Mouse (Mus musculus) bone marrow, adult 2 months (tissue): ENCODE results near the gene Tacc2. TPM values are rescaled to one million over a fixed set of nuclear protein-coding genes. Genes with fewer than 3 reads are reported as not detected.
A peak's percentile ranks its signal among the peaks of the same experiment; 100 is the strongest.

Experiments
- H3K27ac ChIP-seq: fragments of 200-500 bp; 2 replicates; pipeline ENCODE4 v1.5.1; 2012; ENCODE audit warnings: low read depth, mild to moderate bottlenecking, control low read depth, inconsistent platforms, low read length; ENCODE audit not compliant: control insufficient read depth, poor library complexity, insufficient read depth
- H3K4me1 ChIP-seq: fragments of 200-500 bp; 2 replicates; pipeline ENCODE4 v1.6.1; 2011; ENCODE audit warnings: low read length; ENCODE audit not compliant: control insufficient read depth, insufficient read depth
- H3K4me3 ChIP-seq: fragments of 200-500 bp; replicated peaks from 2 replicates; pipeline ENCODE3; 2011; ENCODE audit warnings: mild to moderate bottlenecking, low read depth, low read length, control low read depth; ENCODE audit not compliant: control insufficient read depth
- CTCF ChIP-seq: fragments of 200-500 bp; IDR thresholded peaks from 2 replicates; pipeline ENCODE4 v1.5.1; 2011; ENCODE audit warnings: low read length, control low read depth; ENCODE audit not compliant: control insufficient read depth, insufficient read depth
- POLR2A ChIP-seq: fragments of 200-500 bp; IDR thresholded peaks from 2 replicates; pipeline ENCODE4 v1.6.1; 2011; ENCODE audit warnings: low read depth, mild to moderate bottlenecking, control low read depth, low read length, borderline replicate concordance; ENCODE audit not compliant: control insufficient read depth
- whole genome bisulfite sequencing: fragments of 180-500 bp; shearing (Covaris S2); methylation state at CpG from one replicate; pipeline ENCODE4 v1.1.7; 2018; 5-methylcytosine and 5-hydroxymethylcytosine counted together
- polyA plus RNA-seq: library from polyadenylated mRNA; stranded (reverse); fragments of >200 nt; gene quantifications from 2 replicates; pipeline ENCODE4 v1.2.4, GENCODE M21; 2011; ENCODE audit warnings: low replicate concordance; ENCODE audit not compliant: missing spikeins, insufficient read depth, insufficient read length

Gene Tacc2
- polyA plus RNA-seq, 1 experiment = 12.0 TPM

GRCm38 (mm10) chr7:130793671-130794070 lies 216.4 kb downstream of the Tacc2 start:
- H3K27ac ChIP-seq = no peak overlapping the region
- no peaks in the 10 kb centered on the region; the same call in 1 of the 2 replicates for H3K4me1 ChIP-seq
- TF ChIP-seq CTCF (no peak), POLR2A (no peak)
- H3K4me3 ChIP-seq = no peak overlapping the region
- WGBS = 82% methylated on average over 9 of the region's 9 CpGs

- Histone ChIP-seq H3K27ac (no peak overlapping the region), H3K4me3 (no peak overlapping the region), H3K4me1 (no peaks in the 10 kb centered on the region; the same call in 1 of the 2 replicates)
- TF ChIP-seq CTCF = peak; percentile 41
- no peak for TF ChIP-seq POLR2A
- 81% methylated on average over 8 of the region's 8 CpGs for WGBS
Observed at GRCm38 (mm10) chr7:130796786-130797185, 219.5 kb downstream of the Tacc2 start.

DNA sequence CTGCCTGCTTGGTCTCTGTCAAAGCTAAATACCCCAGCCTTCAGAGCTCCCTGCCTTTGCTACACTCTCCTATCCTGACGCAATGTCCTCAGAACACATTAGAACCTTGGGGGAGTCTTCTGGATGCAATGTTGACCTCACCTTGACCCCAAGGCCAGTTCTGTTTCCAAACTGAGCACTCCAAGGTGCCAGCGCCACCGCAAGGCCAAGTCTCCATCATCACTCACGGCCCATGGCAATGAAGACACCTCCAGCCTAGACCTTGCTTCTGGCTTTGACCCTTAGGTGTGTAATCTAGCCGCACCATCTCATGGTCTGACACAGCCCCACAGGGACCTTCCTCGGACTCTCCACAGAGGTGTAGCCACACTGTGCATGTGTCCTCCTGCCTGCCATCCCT lies 220.3 kb downstream of the Tacc2 start:
- H3K4me3 ChIP-seq = no peak overlapping the region
- TF ChIP-seq CTCF = no peak
- TF ChIP-seq POLR2A = no peak
- no peak overlapping the region for H3K27ac ChIP-seq
- no peaks in the 10 kb centered on the region; the same call in 1 of the 2 replicates for H3K4me1 ChIP-seq
- 87% methylated on average over 6 of the region's 6 CpGs for WGBS

DNA sequence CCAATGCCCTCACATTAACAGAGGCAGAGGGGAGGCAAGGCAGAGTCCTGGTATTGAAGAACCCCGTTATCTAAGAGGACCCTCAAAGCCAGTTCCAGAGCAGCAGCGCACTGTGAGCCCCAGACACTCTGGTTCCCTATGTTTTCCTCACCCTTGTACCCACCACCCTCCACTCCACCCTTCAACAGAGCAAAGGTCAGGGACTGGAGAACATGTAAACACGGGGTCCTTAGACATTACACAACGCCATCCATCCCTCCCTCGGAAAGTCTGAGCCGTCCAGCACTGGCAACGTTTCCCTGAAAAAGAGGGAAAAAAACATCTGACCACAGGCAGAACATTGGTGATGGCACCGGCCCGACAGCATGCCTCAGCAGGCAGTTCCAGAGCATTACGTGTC lies 222.2 kb downstream of the Tacc2 start:
- TF ChIP-seq POLR2A (no peak), CTCF (no peak)
- WGBS = 84% methylated on average over 10 of the region's 10 CpGs
- Histone ChIP-seq H3K27ac (no peak overlapping the region), H3K4me3 (no peak overlapping the region), H3K4me1 (no peaks in the 10 kb centered on the region; the same call in 1 of the 2 replicates)

DNA sequence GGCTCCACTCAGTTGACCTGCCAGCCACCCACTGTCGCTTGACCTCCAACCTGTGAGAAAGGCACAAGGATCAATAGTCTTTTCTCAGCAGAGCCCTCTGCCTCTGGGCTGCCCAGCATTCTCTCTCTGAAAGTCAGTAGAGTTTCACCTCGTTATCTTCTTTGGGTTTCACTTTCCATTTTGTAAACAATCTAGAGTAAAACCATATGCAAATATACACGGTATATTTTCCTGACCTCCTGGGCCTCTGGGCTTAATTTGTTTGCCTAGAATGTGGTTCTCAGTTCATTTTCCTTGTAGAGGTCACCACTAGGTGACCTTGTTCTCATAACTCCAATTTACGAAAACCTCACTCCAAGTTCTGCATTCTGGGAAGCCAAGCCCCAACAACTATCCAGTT lies 223.4 kb downstream of the Tacc2 start:
- Histone ChIP-seq H3K4me1 (no peaks in the 10 kb centered on the region; the same call in 1 of the 2 replicates), H3K27ac (no peak overlapping the region; the same call in 1 of the 2 replicates), H3K4me3 (no peak overlapping the region)
- WGBS = 40% methylated on average over 4 of the region's 4 CpGs
- TF ChIP-seq CTCF = no peak
- no peak for TF ChIP-seq POLR2A

- 47% methylated on average over 4 of the region's 4 CpGs for WGBS
- TF ChIP-seq POLR2A (no peak), CTCF (no peak)
- H3K27ac ChIP-seq = no peak overlapping the region
- no peak overlapping the region for H3K4me3 ChIP-seq
- H3K4me1 ChIP-seq = no peaks in the 10 kb centered on the region; the same call in 1 of the 2 replicates
Observed at GRCm38 (mm10) chr7:130801811-130802210, 224.6 kb downstream of the Tacc2 start.

GRCm38 (mm10) chr7:130803251-130803825 lies 226.1 kb downstream of the Tacc2 start:
- H3K4me3 ChIP-seq = no peak overlapping the region
- TF ChIP-seq POLR2A (no peak), CTCF (no peak)
- no peak overlapping the region for H3K27ac ChIP-seq
- no peaks in the 10 kb centered on the region for H3K4me1 ChIP-seq
- WGBS = 88% methylated on average over 8 of the region's 8 CpGs

- TF ChIP-seq POLR2A = no peak
- no peak for TF ChIP-seq CTCF
- no peaks in the 10 kb centered on the region for H3K4me1 ChIP-seq
- H3K4me3 ChIP-seq = no peak overlapping the region
- H3K27ac ChIP-seq = no peak overlapping the region
- WGBS = 87% methylated on average over 5 of the region's 5 CpGs
Observed at GRCm38 (mm10) chr7:130804991-130805390, 227.8 kb downstream of the Tacc2 start.

- TF ChIP-seq CTCF (no peak), POLR2A (no peak)
- Histone ChIP-seq H3K4me1 (no peaks in the 10 kb centered on the region), H3K27ac (no peak overlapping the region), H3K4me3 (no peak overlapping the region)
- WGBS = 73% methylated on average over 8 of the region's 8 CpGs
Observed at GRCm38 (mm10) chr7:130807749-130808148, 230.5 kb downstream of the Tacc2 start.
